8 mouse cellular contexts compared by ENCODE assay signal in the genomic region with DNA sequence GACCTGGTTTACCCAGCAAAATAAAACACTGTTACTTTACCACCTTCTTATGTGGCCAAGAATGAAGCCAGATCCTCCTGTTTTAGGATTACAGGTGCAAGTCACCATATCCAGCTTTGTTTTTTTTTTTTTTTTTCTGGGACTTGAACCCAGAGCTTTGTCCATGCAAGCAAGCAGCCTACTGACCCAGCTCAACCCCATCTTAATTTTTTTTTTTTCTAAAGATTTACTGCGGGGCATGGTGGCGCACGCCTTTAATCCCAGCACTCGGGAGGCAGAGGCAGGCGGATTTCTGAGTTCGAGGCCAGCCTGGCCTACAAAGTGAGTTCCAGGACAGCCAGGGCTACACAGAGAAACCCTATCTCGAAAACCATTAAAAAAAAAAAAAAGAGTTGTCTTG. TPM values are rescaled to one million over a fixed set of nuclear protein-coding genes. Genes with fewer than 3 reads are reported as not detected.
DNase-seq lines count a peak whose midpoint lies in the region; ATAC-seq and TF ChIP-seq lines count a peak whose summit lies in the region.
"Not testable (repeated sequence)": the region's sequence is repeated elsewhere in the genome, so short reads cannot be mapped to it uniquely, and the experiment has no call there.

No protein-coding gene starts in this region.

- H3K4me2 ChIP-seq in embryonic facial prominence, embryonic 15.5 days (replicated peaks) = peak overlapping the region; percentile 82
- peak overlapping the region; percentile 82 for H3K4me2 ChIP-seq in heart, embryonic 11.5 days
- H3K4me2 ChIP-seq in hindbrain, embryonic 14.5 days (replicated peaks) = peak overlapping the region; percentile 57
- H3K4me2 ChIP-seq in kidney, postnatal 0 days (ENCODE audit: low read length) = peak overlapping the region; percentile 61
- H3K4me2 ChIP-seq in liver, embryonic 14.5 days (ENCODE audit: low read depth) = peak overlapping the region; percentile 97
- peak overlapping the region; percentile 41; the same call in 1 of the 2 replicates for H3K4me2 ChIP-seq in midbrain, embryonic 11.5 days
- peak overlapping the region; percentile 61 for H3K4me2 ChIP-seq in neural tube, embryonic 15.5 days

- WGBS in embryonic facial prominence, embryonic 15.5 days = 93% methylated on average over 7 of the region's 7 CpGs
- 93% methylated on average over 7 of the region's 7 CpGs for WGBS in heart, embryonic 11.5 days (ENCODE audit: insufficient replicate concordance)
- 91% methylated on average over 7 of the region's 7 CpGs for WGBS in hindbrain, embryonic 14.5 days
- WGBS in kidney, postnatal 0 days = 92% methylated on average over 7 of the region's 7 CpGs
- WGBS in liver, embryonic 14.5 days (ENCODE audit: insufficient replicate concordance) = 78% methylated on average over 7 of the region's 7 CpGs
- WGBS in midbrain, embryonic 11.5 days = 94% methylated on average over 7 of the region's 7 CpGs
- WGBS in neural tube, embryonic 15.5 days = over 99% methylated on average over 7 of the region's 7 CpGs

- not testable (repeated sequence) for TF ChIP-seq CTCF in E14TG2a.4 (conservative IDR thresholded peaks at IDR 0.05; ENCODE audit: low read length); kidney, postnatal 0 days (IDR thresholded peaks at IDR 0.05; ENCODE audit: low read depth); liver, embryonic 14.5 days (IDR thresholded peaks at IDR 0.05; ENCODE audit: low read depth)

- peaks cover 54% of the 10 kb centered on the region for H3K4me1 ChIP-seq in E14TG2a.4 (replicated peaks; ENCODE audit: low read depth, low read length)
- peaks cover 24% of the 10 kb centered on the region for H3K4me1 ChIP-seq in embryonic facial prominence, embryonic 15.5 days
- H3K4me1 ChIP-seq in heart, embryonic 11.5 days (ENCODE audit: control insufficient read depth, insufficient read depth, low read length) = peaks cover 12% of the 10 kb centered on the region; the same call in 1 of the 2 replicates
- peaks cover 13% of the 10 kb centered on the region for H3K4me1 ChIP-seq in hindbrain, embryonic 14.5 days (replicated peaks; ENCODE audit: control insufficient read depth, insufficient read depth, low read length)
- peaks cover 16% of the 10 kb centered on the region for H3K4me1 ChIP-seq in kidney, postnatal 0 days (replicated peaks; ENCODE audit: insufficient read depth, low read length)
- H3K4me1 ChIP-seq in liver, embryonic 14.5 days (replicated peaks; ENCODE audit: control insufficient read depth in 2 of 2, insufficient read depth in 2 of 2, low read length in 1 of 2) = peaks cover 6 to 19% of the 10 kb centered on the region in 2 experiments
- H3K4me1 ChIP-seq in midbrain, embryonic 11.5 days (ENCODE audit: control insufficient read depth, insufficient read depth, low read length) = peaks cover 16% of the 10 kb centered on the region
- peaks cover 29% of the 10 kb centered on the region for H3K4me1 ChIP-seq in neural tube, embryonic 15.5 days

- H3K27me3 ChIP-seq in E14TG2a.4 (ENCODE audit: insufficient read depth, low read length); embryonic facial prominence, embryonic 15.5 days; heart, embryonic 11.5 days (ENCODE audit: control insufficient read depth, insufficient read depth, low read length); hindbrain, embryonic 14.5 days (ENCODE audit: control insufficient read depth, insufficient read depth, low read length); kidney, postnatal 0 days (ENCODE audit: insufficient read depth, low read length); liver, embryonic 14.5 days (ENCODE audit: control insufficient read depth, insufficient read depth, low read length); midbrain, embryonic 11.5 days (ENCODE audit: control insufficient read depth, insufficient read depth, low read length); neural tube, embryonic 15.5 days (replicated peaks): not testable (repeated sequence)

- not testable (repeated sequence) for H3K9me3 ChIP-seq in E14TG2a.4 (ENCODE audit: low read length); embryonic facial prominence, embryonic 15.5 days (replicated peaks); heart, embryonic 11.5 days (replicated peaks; ENCODE audit: control insufficient read depth, low read length); hindbrain, embryonic 14.5 days (ENCODE audit: control insufficient read depth, low read length); kidney, postnatal 0 days (replicated peaks; ENCODE audit: low read length); liver, embryonic 14.5 days (ENCODE audit: control insufficient read depth, low read length); midbrain, embryonic 11.5 days (ENCODE audit: control insufficient read depth, low read length); neural tube, embryonic 15.5 days (replicated peaks)

- H3K27ac ChIP-seq in embryonic facial prominence, embryonic 15.5 days (replicated peaks) = peak overlapping the region; percentile 94; the same call in 1 of the 2 replicates
- not testable (repeated sequence) for H3K27ac ChIP-seq in heart, embryonic 11.5 days (ENCODE audit: low read depth, low read length); hindbrain, embryonic 14.5 days; midbrain, embryonic 11.5 days (ENCODE audit: low read depth, low read length)
- H3K27ac ChIP-seq in kidney, postnatal 0 days = peak overlapping the region; percentile 91
- peak overlapping the region; percentile 84 for H3K27ac ChIP-seq in liver, embryonic 14.5 days
- peak overlapping the region; percentile 45; the same call in 1 of the 2 replicates for H3K27ac ChIP-seq in neural tube, embryonic 15.5 days (replicated peaks)

- not testable (repeated sequence) for ATAC-seq in embryonic facial prominence, embryonic 15.5 days (ENCODE audit: insufficient number of reproducible peaks, low FRiP score, low TSS enrichment, low read depth); heart, embryonic 11.5 days (replicated peaks; ENCODE audit: insufficient number of reproducible peaks, low FRiP score, low TSS enrichment); hindbrain, embryonic 14.5 days (ENCODE audit: low FRiP score); kidney, postnatal 0 days (replicated peaks; ENCODE audit: low FRiP score, low read depth); liver, embryonic 14.5 days (ENCODE audit: insufficient read depth); midbrain, embryonic 11.5 days (ENCODE audit: low FRiP score); neural tube, embryonic 15.5 days (ENCODE audit: low FRiP score)

- not testable (repeated sequence) for DNase-seq in hindbrain, embryonic 14.5 days (ENCODE audit: low spot score); kidney, postnatal 0 days (ENCODE audit: low spot score); liver, embryonic 14.5 days (ENCODE audit: low read depth in 3 of 3, low spot score in 3 of 3); midbrain, embryonic 11.5 days (ENCODE audit: low spot score, missing footprints)

- H3K4me3 ChIP-seq in E14TG2a.4 (replicated peaks; ENCODE audit: low read length) = peak overlapping the region; percentile 75
- H3K4me3 ChIP-seq in embryonic facial prominence, embryonic 15.5 days (replicated peaks) = peak overlapping the region; percentile 49; the same call in 1 of the 2 replicates
- H3K4me3 ChIP-seq in heart, embryonic 11.5 days (ENCODE audit: low read depth, low read length) = peak overlapping the region; percentile 34
- H3K4me3 ChIP-seq in hindbrain, embryonic 14.5 days (replicated peaks; ENCODE audit: low read length) = 0 out of 2 replicates have a peak overlapping the region, but pooled peaks have one; percentile 27
- H3K4me3 ChIP-seq in kidney, postnatal 0 days (replicated peaks; ENCODE audit: low read depth, low read length) = peak overlapping the region; percentile 29; the same call in 1 of the 2 replicates
- peak overlapping the region; percentile 60 to 74 for H3K4me3 ChIP-seq in liver, embryonic 14.5 days (ENCODE audit: insufficient read depth in 1 of 2, low read depth in 2 of 2, low read length in 2 of 2)
- not testable (repeated sequence) for H3K4me3 ChIP-seq in midbrain, embryonic 11.5 days (ENCODE audit: low read depth, low read length)
- H3K4me3 ChIP-seq in neural tube, embryonic 15.5 days (replicated peaks) = 0 out of 2 replicates have a peak overlapping the region, but pooled peaks have one; percentile 32

- peak overlapping the region; percentile 53; the same call in 1 of the 2 replicates for H3K9ac ChIP-seq in embryonic facial prominence, embryonic 15.5 days
- peak overlapping the region; percentile 68 for H3K9ac ChIP-seq in heart, embryonic 11.5 days (ENCODE audit: low read depth, low read length)
- H3K9ac ChIP-seq in hindbrain, embryonic 14.5 days = 0 out of 2 replicates have a peak overlapping the region, but pooled peaks have one; percentile 57
- H3K9ac ChIP-seq in kidney, postnatal 0 days (ENCODE audit: low read depth, low read length) = not testable (repeated sequence)
- H3K9ac ChIP-seq in liver, embryonic 14.5 days (replicated peaks) = peak overlapping the region; percentile 95
- peak overlapping the region; percentile 63; the same call in 1 of the 2 replicates for H3K9ac ChIP-seq in midbrain, embryonic 11.5 days (ENCODE audit: low read length)
- peak overlapping the region; percentile 36; the same call in 1 of the 2 replicates for H3K9ac ChIP-seq in neural tube, embryonic 15.5 days (replicated peaks)

- TF ChIP-seq EP300 in liver, embryonic 14.5 days (IDR thresholded peaks at IDR 0.05; ENCODE audit: low read depth) = not testable (repeated sequence)

- H3K36me3 ChIP-seq in E14TG2a.4 (ENCODE audit: insufficient read depth, low read length); embryonic facial prominence, embryonic 15.5 days; heart, embryonic 11.5 days (ENCODE audit: control insufficient read depth, insufficient read depth, low read length); hindbrain, embryonic 14.5 days (replicated peaks; ENCODE audit: control insufficient read depth, insufficient read depth); kidney, postnatal 0 days (ENCODE audit: insufficient read depth, low read length); liver, embryonic 14.5 days (replicated peaks; ENCODE audit: control insufficient read depth, insufficient read depth, low read depth); midbrain, embryonic 11.5 days (ENCODE audit: control insufficient read depth, insufficient read depth, low read length); neural tube, embryonic 15.5 days: not testable (repeated sequence)

RNA-seq across cellular contexts. Expression of a gene that starts 3.4 kb away (rescaled TPM):
- polyA plus RNA-seq in embryonic facial prominence, embryonic 15.5 days (2015; fragmentation: Nextera tagmentation; extraction: Ambion mirVana) = 138 and 147 TPM in 2 replicates
- 114 and 131 TPM in 2 replicates for polyA plus RNA-seq in heart, embryonic 11.5 days (2014; fragmentation: Nextera tagmentation; extraction: Ambion mirVana)
- 103 and 118 TPM in 2 replicates for polyA plus RNA-seq in hindbrain, embryonic 14.5 days (2014; fragmentation: Nextera tagmentation; extraction: Ambion mirVana)
- 134 and 136 TPM in 2 replicates for polyA plus RNA-seq in kidney, postnatal 0 days (2015; fragmentation: Nextera tagmentation; extraction: Ambion mirVana)
- 64.1 and 78.3 TPM in 2 replicates for polyA plus RNA-seq in liver, embryonic 14.5 days (2012; rRNA removed)
- polyA plus RNA-seq in liver, embryonic 14.5 days (2014; fragmentation: Nextera tagmentation; extraction: Ambion mirVana) = 136 and 144 TPM in 2 replicates
- polyA plus RNA-seq in midbrain, embryonic 11.5 days (2014; fragmentation: Nextera tagmentation; extraction: Ambion mirVana) = 152 and 167 TPM in 2 replicates
- 96.3 and 117 TPM in 2 replicates for polyA plus RNA-seq in neural tube, embryonic 15.5 days (2015; fragmentation: Nextera tagmentation; extraction: Ambion mirVana)

RNA-seq across cellular contexts. Expression of a gene that starts 9.5 kb away (rescaled TPM):
- 380 and 381 TPM in 2 replicates for polyA plus RNA-seq in embryonic facial prominence, embryonic 15.5 days (2015; fragmentation: Nextera tagmentation; extraction: Ambion mirVana)
- 362 and 384 TPM in 2 replicates for polyA plus RNA-seq in heart, embryonic 11.5 days (2014; fragmentation: Nextera tagmentation; extraction: Ambion mirVana)
- 399 and 421 TPM in 2 replicates for polyA plus RNA-seq in hindbrain, embryonic 14.5 days (2014; fragmentation: Nextera tagmentation; extraction: Ambion mirVana)
- polyA plus RNA-seq in kidney, postnatal 0 days (2015; fragmentation: Nextera tagmentation; extraction: Ambion mirVana) = 293 and 336 TPM in 2 replicates
- 215 and 260 TPM in 2 replicates for polyA plus RNA-seq in liver, embryonic 14.5 days (2012; rRNA removed)
- 220 and 252 TPM in 2 replicates for polyA plus RNA-seq in liver, embryonic 14.5 days (2014; fragmentation: Nextera tagmentation; extraction: Ambion mirVana)
- polyA plus RNA-seq in midbrain, embryonic 11.5 days (2014; fragmentation: Nextera tagmentation; extraction: Ambion mirVana) = 802 and 844 TPM in 2 replicates
- 241 and 285 TPM in 2 replicates for polyA plus RNA-seq in neural tube, embryonic 15.5 days (2015; fragmentation: Nextera tagmentation; extraction: Ambion mirVana)

RNA-seq across cellular contexts. Expression of a gene that starts 19.6 kb away (rescaled TPM):
- polyA plus RNA-seq in embryonic facial prominence, embryonic 15.5 days (2015; fragmentation: Nextera tagmentation; extraction: Ambion mirVana) = 53.1 and 55.1 TPM in 2 replicates
- polyA plus RNA-seq in heart, embryonic 11.5 days (2014; fragmentation: Nextera tagmentation; extraction: Ambion mirVana) = 29.7 and 32.2 TPM in 2 replicates
- 77.7 and 78.4 TPM in 2 replicates for polyA plus RNA-seq in hindbrain, embryonic 14.5 days (2014; fragmentation: Nextera tagmentation; extraction: Ambion mirVana)
- 40.8 and 42.5 TPM in 2 replicates for polyA plus RNA-seq in kidney, postnatal 0 days (2015; fragmentation: Nextera tagmentation; extraction: Ambion mirVana)
- 15.2 and 15.6 TPM in 2 replicates for polyA plus RNA-seq in liver, embryonic 14.5 days (2012; rRNA removed)
- polyA plus RNA-seq in liver, embryonic 14.5 days (2014; fragmentation: Nextera tagmentation; extraction: Ambion mirVana) = 19.0 and 20.5 TPM in 2 replicates
- polyA plus RNA-seq in midbrain, embryonic 11.5 days (2014; fragmentation: Nextera tagmentation; extraction: Ambion mirVana) = 40.4 and 41.5 TPM in 2 replicates
- polyA plus RNA-seq in neural tube, embryonic 15.5 days (2015; fragmentation: Nextera tagmentation; extraction: Ambion mirVana) = 79.1 and 79.8 TPM in 2 replicates

RNA-seq across cellular contexts. Expression of a gene that starts 31.6 kb away (rescaled TPM):
- polyA plus RNA-seq in embryonic facial prominence, embryonic 15.5 days (2015; fragmentation: Nextera tagmentation; extraction: Ambion mirVana) = 18.2 and 20.7 TPM in 2 replicates
- polyA plus RNA-seq in heart, embryonic 11.5 days (2014; fragmentation: Nextera tagmentation; extraction: Ambion mirVana) = 14.4 and 14.9 TPM in 2 replicates
- polyA plus RNA-seq in hindbrain, embryonic 14.5 days (2014; fragmentation: Nextera tagmentation; extraction: Ambion mirVana) = 7.5 and 9.8 TPM in 2 replicates
- polyA plus RNA-seq in kidney, postnatal 0 days (2015; fragmentation: Nextera tagmentation; extraction: Ambion mirVana) = 24.6 and 26.1 TPM in 2 replicates
- polyA plus RNA-seq in liver, embryonic 14.5 days (2012; rRNA removed) = 7.3 and 10.1 TPM in 2 replicates
- polyA plus RNA-seq in liver, embryonic 14.5 days (2014; fragmentation: Nextera tagmentation; extraction: Ambion mirVana) = 10.7 TPM in 2 replicates
- 9.6 and 10.7 TPM in 2 replicates for polyA plus RNA-seq in midbrain, embryonic 11.5 days (2014; fragmentation: Nextera tagmentation; extraction: Ambion mirVana)
- 8.1 and 10.9 TPM in 2 replicates for polyA plus RNA-seq in neural tube, embryonic 15.5 days (2015; fragmentation: Nextera tagmentation; extraction: Ambion mirVana)

RNA-seq across cellular contexts. Expression of a gene that starts 34.5 kb away (rescaled TPM):
- 41.0 and 45.4 TPM in 2 replicates for polyA plus RNA-seq in embryonic facial prominence, embryonic 15.5 days (2015; fragmentation: Nextera tagmentation; extraction: Ambion mirVana)
- 4.2 and 6.4 TPM in 2 replicates for polyA plus RNA-seq in heart, embryonic 11.5 days (2014; fragmentation: Nextera tagmentation; extraction: Ambion mirVana)
- polyA plus RNA-seq in hindbrain, embryonic 14.5 days (2014; fragmentation: Nextera tagmentation; extraction: Ambion mirVana) = 19.9 and 22.4 TPM in 2 replicates
- 28.5 and 30.6 TPM in 2 replicates for polyA plus RNA-seq in kidney, postnatal 0 days (2015; fragmentation: Nextera tagmentation; extraction: Ambion mirVana)
- polyA plus RNA-seq in liver, embryonic 14.5 days (2012; rRNA removed) = 1.2 TPM in 2 replicates
- 1.7 and 1.8 TPM in 2 replicates for polyA plus RNA-seq in liver, embryonic 14.5 days (2014; fragmentation: Nextera tagmentation; extraction: Ambion mirVana)
- 6.3 and 9.2 TPM in 2 replicates for polyA plus RNA-seq in midbrain, embryonic 11.5 days (2014; fragmentation: Nextera tagmentation; extraction: Ambion mirVana)
- polyA plus RNA-seq in neural tube, embryonic 15.5 days (2015; fragmentation: Nextera tagmentation; extraction: Ambion mirVana) = 30.0 and 31.9 TPM in 2 replicates

Comparison
In these comparisons a context has a peak if more than half of its experiments do, and no peak if none do; other contexts are left out.
1. H3K4me2 ChIP-seq: peak in every context shown above with its lines; median percentile 97 in liver, embryonic 14.5 days; 82 in embryonic facial prominence, embryonic 15.5 days; 82 in heart, embryonic 11.5 days; 61 in kidney, postnatal 0 days; 61 in neural tube, embryonic 15.5 days; 57 in hindbrain, embryonic 14.5 days; 41 in midbrain, embryonic 11.5 days.